Mouse (Mus musculus) ES-E14 (cell line): Measurements from ENCODE around the gene Scgb1a1. TPM values are rescaled to one million over a fixed set of nuclear protein-coding genes. Genes with fewer than 3 reads are reported as not detected.
A peak's percentile ranks its signal among the peaks of the same experiment; 100 is the strongest.

Experiments
- DNase-seq: peaks from one replicate; pipeline ENCODE4 v3.0.0-alpha.2; 2013; ENCODE audit warnings: low read depth, low spot score
- H3K27ac ChIP-seq: 2 replicates; pipeline ENCODE4 v1.5.1; 2012; ENCODE audit warnings: low read depth, mild to moderate bottlenecking, low read length, moderate library complexity, mixed read lengths; ENCODE audit not compliant: poor library complexity, insufficient read depth, severe bottlenecking
- H3K36me3 ChIP-seq: 2 replicates; pipeline ENCODE4 v1.6.1; 2012; ENCODE audit warnings: mild to moderate bottlenecking, low read length, moderate library complexity, mixed read lengths; ENCODE audit not compliant: control insufficient read depth, poor library complexity, insufficient read depth, severe bottlenecking
- H3K4me1 ChIP-seq, 2 experiments: fragments of 150-350 bp in 1 of 2; sonication (generic) in 1 of 2; 2 replicates each; pipeline ENCODE4 v1.6.1; 2012; ENCODE audit warnings: low read length in 2 of 2, mild to moderate bottlenecking in 1 of 2, mixed read lengths in 1 of 2; ENCODE audit not compliant: control insufficient read depth in 2 of 2, insufficient read depth in 2 of 2, poor library complexity in 1 of 2
- H3K4me3 ChIP-seq, 2 experiments: fragments of 150-350 bp in 1 of 2; sonication (generic) in 1 of 2; 2 replicates each; pipeline ENCODE4 v1.5.1; 2012; ENCODE audit warnings: low read length in 2 of 2, low read depth in 1 of 2, mild to moderate bottlenecking in 1 of 2, mixed read lengths in 1 of 2; ENCODE audit not compliant: insufficient read depth in 1 of 2, poor library complexity in 1 of 2, severe bottlenecking in 1 of 2
- H3K9ac ChIP-seq: 2 replicates; pipeline ENCODE4 v1.6.1; 2012; ENCODE audit warnings: low read depth, mild to moderate bottlenecking, low read length, mixed read lengths; ENCODE audit not compliant: poor library complexity, insufficient read depth, severe bottlenecking
- H3K9me3 ChIP-seq: fragments of 150-350 bp; sonication (generic); 2 replicates; pipeline ENCODE4 v1.6.1; 2012; ENCODE audit warnings: low read depth, mild to moderate bottlenecking, low read length; ENCODE audit not compliant: control insufficient read depth, insufficient read depth
- CHD2 ChIP-seq: IDR thresholded peaks from 2 replicates; pipeline ENCODE4 v1.6.1; 2014; ENCODE audit warnings: mild to moderate bottlenecking, low read depth, low read length, inconsistent platforms
- HCFC1 ChIP-seq: IDR thresholded peaks from 2 replicates; pipeline ENCODE4 v1.6.1; 2012; ENCODE audit warnings: low read length, inconsistent platforms, borderline replicate concordance; ENCODE audit not compliant: insufficient read depth
- MAFK ChIP-seq: IDR thresholded peaks from 2 replicates; pipeline ENCODE4 v1.6.1; 2014; ENCODE audit warnings: mild to moderate bottlenecking, low read depth, low read length, inconsistent platforms; ENCODE audit not compliant: insufficient read depth
- ZC3H11A ChIP-seq: IDR thresholded peaks from 2 replicates; pipeline ENCODE4 v1.6.1; 2012; ENCODE audit warnings: low read depth, mild to moderate bottlenecking, inconsistent platforms, low read length, borderline replicate concordance
- ZNF384 ChIP-seq: IDR thresholded peaks from 2 replicates; pipeline ENCODE4 v1.6.1; 2012; ENCODE audit warnings: low read depth, low read length, inconsistent platforms
- in situ Hi-C, 2 experiments: fragments of 600-800 bp; cut with MboI; formaldehyde crosslinking; loops; one replicate each; pipeline ENCODE4 v1.15.1; 2025; ENCODE audit warnings: low sequenced_read_pairs in 2 of 2, inconsistent platforms in 1 of 2; ENCODE audit not compliant: unreplicated experiment in 2 of 2
- total RNA-seq: library from RNA; depleted of rRNA; stranded (reverse); fragments of 300-350 nt; gene quantifications from 2 replicates; pipeline ENCODE4 v1.2.3, GENCODE M21; 2012

Gene Scgb1a1
- total RNA-seq, 1 experiment, result not detected

DNA sequence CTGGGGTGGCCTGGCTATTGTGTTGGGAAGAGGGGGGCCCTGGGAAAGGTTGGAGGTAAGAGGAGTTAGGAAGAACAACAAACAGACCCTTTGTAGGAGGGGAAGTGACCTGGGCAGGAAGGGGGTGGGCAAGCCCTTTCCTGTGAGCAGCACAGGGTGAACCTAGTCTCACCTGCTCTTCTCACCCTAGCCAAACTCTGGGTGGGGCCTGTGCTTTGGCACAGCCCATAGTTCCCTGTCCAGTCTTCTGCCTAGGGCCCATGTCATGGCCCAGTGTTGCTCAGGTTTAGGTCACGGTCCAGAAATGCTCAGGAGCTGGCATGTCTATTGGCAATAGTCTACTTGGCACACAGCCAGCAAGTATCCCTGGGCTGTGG, 19.6 kb upstream of the Scgb1a1 start:
- no peak for DNase-seq
- peaks cover 5 to 14% of the 10 kb centered on the region in 2 experiments; a peak in 1 of 4 replicates for H3K4me1 ChIP-seq
- TF ChIP-seq MAFK, result no peak
- no peak for TF ChIP-seq HCFC1
- TF ChIP-seq ZC3H11A, result no peak
- TF ChIP-seq CHD2, result no peak
- no peak for TF ChIP-seq ZNF384
- no peak overlapping the region for H3K9ac ChIP-seq
- H3K36me3 ChIP-seq, result no peaks in the 10 kb centered on the region
- H3K9me3 ChIP-seq, result no peaks in the 10 kb centered on the region
- H3K4me3 ChIP-seq, result no peak overlapping the region
- H3K27ac ChIP-seq, result peak overlapping the region; percentile 4; the same call in 1 of the 2 replicates
- in situ Hi-C loops, result no loop called here

- H3K4me3 ChIP-seq, result no peak overlapping the region
- no peaks in the 10 kb centered on the region for H3K36me3 ChIP-seq
- H3K27ac ChIP-seq, result peak overlapping the region; percentile 4; the same call in 1 of the 2 replicates
- no peaks in the 10 kb centered on the region for H3K9me3 ChIP-seq
- DNase-seq, result no peak
- TF ChIP-seq ZNF384, result no peak
- no peak for TF ChIP-seq HCFC1
- no peak for TF ChIP-seq MAFK
- no peak for TF ChIP-seq ZC3H11A
- no peak for TF ChIP-seq CHD2
- in situ Hi-C loops, result no loop called here
- peaks cover 5 to 14% of the 10 kb centered on the region in 2 experiments; a peak in 1 of 4 replicates for H3K4me1 ChIP-seq
- H3K9ac ChIP-seq, result no peak overlapping the region
Measured at GRCm38 (mm10) chr19:9106751-9107378, 19.1 kb upstream of the Scgb1a1 start.

DNA sequence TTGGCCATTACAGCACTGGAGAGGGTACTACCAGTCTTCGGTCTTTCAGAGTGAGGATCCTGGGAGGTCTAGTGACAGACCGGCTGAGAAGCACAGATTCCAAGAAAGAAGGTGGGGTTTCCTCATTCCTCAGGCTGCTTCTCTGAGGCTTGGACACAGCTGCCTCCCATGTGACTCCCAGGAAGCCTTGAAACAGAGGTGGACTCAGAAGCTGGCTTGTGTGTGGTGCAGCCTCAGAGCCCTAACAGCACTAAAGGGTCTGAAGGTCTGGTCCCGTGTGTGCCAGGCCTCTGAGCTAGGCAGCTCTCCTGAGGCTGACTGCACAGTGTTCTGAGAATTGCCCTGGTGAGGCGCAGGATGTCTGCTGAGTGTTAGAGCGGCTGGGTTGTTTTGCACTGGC, 18.3 kb upstream of the Scgb1a1 start:
- in situ Hi-C loops, result no loop called here
- no peaks in the 10 kb centered on the region for H3K9me3 ChIP-seq
- no peak for TF ChIP-seq ZNF384
- no peak for TF ChIP-seq CHD2
- no peak for TF ChIP-seq MAFK
- no peak for TF ChIP-seq ZC3H11A
- no peaks in the 10 kb centered on the region for H3K36me3 ChIP-seq
- no peak overlapping the region for H3K4me3 ChIP-seq
- DNase-seq, result no peak
- H3K9ac ChIP-seq, result no peak overlapping the region
- peaks cover 5 to 14% of the 10 kb centered on the region in 2 experiments; a peak in 1 of 4 replicates for H3K4me1 ChIP-seq
- H3K27ac ChIP-seq, result no peak overlapping the region

DNA sequence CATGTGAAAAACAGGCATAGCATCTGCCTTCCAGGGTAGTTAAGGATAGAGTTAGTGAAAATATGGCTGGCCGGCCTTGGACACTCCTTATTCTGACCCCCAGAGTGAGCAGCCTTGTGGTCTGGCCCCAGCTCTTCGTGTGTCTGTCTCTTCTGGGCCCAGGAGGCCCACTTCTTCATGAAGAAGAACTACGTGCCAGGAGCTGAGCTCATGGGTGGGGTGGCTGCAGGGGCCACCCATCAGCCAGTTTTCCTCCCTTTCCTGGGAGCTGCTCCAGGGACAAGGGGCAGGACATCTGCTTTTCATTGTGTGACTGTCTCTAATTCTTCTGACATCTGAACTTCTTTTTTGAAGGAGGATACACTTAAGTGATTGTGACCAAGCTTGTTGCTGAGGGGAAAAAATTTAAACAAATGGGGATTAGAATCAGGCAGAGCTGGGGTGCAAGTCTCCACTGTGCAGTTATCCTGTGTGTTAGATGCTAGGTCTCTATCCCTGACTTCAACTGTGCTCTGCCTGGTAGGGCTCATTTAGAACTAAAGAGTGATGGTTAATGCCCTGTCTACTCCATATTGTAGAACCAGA, 17.4 kb upstream of the Scgb1a1 start:
- in situ Hi-C loops, result no loop called here
- TF ChIP-seq MAFK, result no peak
- TF ChIP-seq ZC3H11A, result no peak
- no peak for TF ChIP-seq ZNF384
- no peak for TF ChIP-seq HCFC1
- no peak for TF ChIP-seq CHD2

More for the DNA sequence above, 17.4 kb upstream of the Scgb1a1 start:
- DNase-seq, result no peak
- no peak overlapping the region for H3K27ac ChIP-seq
- H3K9me3 ChIP-seq, result no peaks in the 10 kb centered on the region
- peaks cover 5 to 14% of the 10 kb centered on the region in 2 experiments; a peak in 1 of 4 replicates for H3K4me1 ChIP-seq
- no peaks in the 10 kb centered on the region for H3K36me3 ChIP-seq
- no peak overlapping the region for H3K9ac ChIP-seq
- no peak overlapping the region for H3K4me3 ChIP-seq
